Mouse (Mus musculus): ENCODE data around the gene Prph2. TPM values are rescaled to one million over a fixed set of nuclear protein-coding genes. Genes with fewer than 3 reads are reported as not detected.
A peak's percentile ranks its signal among the peaks of the same experiment; 100 is the strongest.

Prph2 gene
- polyA plus RNA-seq, 1 experiment, result 0.01 TPM

DNA sequence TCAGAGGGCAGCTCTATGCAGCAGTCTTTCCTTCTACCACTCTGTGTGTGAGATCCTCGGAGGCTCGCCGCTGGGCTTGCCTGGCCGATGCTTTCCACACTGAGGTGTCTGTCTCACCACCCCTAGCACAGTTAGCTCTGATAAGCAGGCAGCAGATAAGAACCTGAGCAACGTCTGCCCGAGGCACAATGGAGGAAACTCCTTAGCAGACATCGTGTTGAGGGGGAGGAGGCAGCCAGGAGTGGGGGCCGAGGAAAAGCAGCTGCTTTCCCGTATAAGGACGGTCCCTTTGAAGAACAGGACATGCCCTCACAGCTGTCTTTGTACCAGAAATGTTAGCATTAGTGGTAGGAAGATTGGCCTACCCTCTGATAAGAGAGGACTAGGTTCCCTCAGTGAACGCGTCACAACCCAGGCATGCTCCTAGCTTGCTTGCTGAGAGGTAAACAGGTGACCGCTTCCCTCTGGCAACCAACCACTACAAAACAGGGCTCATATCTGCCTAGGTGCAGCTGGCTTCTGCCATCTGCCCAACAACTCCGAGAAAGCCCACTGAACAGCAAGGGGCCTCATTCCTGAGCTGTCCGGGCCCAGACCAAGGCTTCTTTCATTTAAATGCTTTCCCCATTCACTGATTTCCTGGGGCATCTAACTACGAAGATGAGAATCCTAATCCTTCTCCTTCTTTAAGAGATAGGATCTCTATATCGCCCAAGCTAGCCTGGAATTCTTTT lies 24.2 kb upstream of the Prph2 start:
- peaks cover 3% of the 10 kb centered on the region for H3K79me3 ChIP-seq (ENCODE audit: low read depth)
- no peaks in the 10 kb centered on the region for H3K27me3 ChIP-seq (ENCODE audit: control insufficient read depth, insufficient read depth, insufficient read length)
- no peak overlapping the region for H3K4me3 ChIP-seq (ENCODE audit: insufficient read depth, poor library complexity, severe bottlenecking)
- H3K36me3 ChIP-seq (ENCODE audit: control insufficient read depth, insufficient read depth), result no peaks in the 10 kb centered on the region
- peaks cover 6% of the 10 kb centered on the region for H3K79me2 ChIP-seq (ENCODE audit: control insufficient read depth, insufficient read depth)
- H3ac ChIP-seq (ENCODE audit: control insufficient read depth, insufficient read length, low read depth), result no peak overlapping the region
- TF ChIP-seq MYOG (IDR thresholded peaks at IDR 0.05; ENCODE audit: control insufficient read depth, extremely low read depth, insufficient read length) (no peak), CTCF (IDR thresholded peaks at IDR 0.05; ENCODE audit: control insufficient read depth, insufficient read depth, insufficient read length) (no peak), CEBPB (IDR thresholded peaks at IDR 0.05; ENCODE audit: low read depth) (no peak), MYOD1 (IDR thresholded peaks at IDR 0.05; ENCODE audit: control insufficient read depth, insufficient read length, low read depth) (peak; percentile 11), USF1 (IDR thresholded peaks at IDR 0.05; ENCODE audit: low read depth) (no peak), FOSL1 (IDR thresholded peaks at IDR 0.05; ENCODE audit: insufficient read depth, low read length, poor library complexity, severe bottlenecking) (no peak), MAX (IDR thresholded peaks at IDR 0.05) (no peak)

DNA sequence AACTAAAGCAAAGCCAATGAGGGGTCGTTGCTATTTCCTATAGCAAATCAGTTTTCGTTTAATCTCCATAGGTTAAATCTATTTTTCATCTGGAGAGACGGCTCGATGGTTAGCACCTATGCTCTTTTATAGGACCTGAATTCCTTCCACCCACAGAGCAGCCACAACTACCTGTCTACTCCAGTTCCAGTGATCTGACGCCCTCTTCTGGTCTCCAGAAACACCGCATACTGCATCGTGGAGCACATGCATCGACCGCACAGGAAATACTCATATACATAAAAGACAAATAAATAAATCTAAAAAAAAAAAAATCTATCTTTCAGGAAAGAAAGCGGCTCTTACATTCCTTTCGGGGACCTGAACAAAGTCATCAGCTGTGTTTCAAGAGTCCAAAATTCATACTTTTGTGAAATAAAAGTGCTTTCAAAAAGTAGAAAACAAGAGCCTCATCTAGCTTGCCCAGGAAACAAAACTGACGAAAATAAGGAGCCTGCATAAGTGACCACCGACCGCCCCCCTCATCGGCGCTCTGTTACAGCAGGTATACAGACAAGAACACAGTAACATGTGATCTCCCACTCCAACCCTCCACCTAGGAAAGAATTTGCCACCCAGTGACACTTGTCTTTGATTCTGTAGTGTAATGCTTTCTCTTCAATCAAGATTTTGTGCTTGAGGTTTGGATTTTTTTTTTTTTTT lies 21.6 kb upstream of the Prph2 start:
- Histone ChIP-seq H3K79me3 (ENCODE audit: low read depth) (peaks cover 24% of the 10 kb centered on the region), H3K36me3 (ENCODE audit: control insufficient read depth, insufficient read depth) (peaks cover 4% of the 10 kb centered on the region), H3K4me3 (ENCODE audit: insufficient read depth, poor library complexity, severe bottlenecking) (peak overlapping the region; percentile 68), H3K27me3 (ENCODE audit: control insufficient read depth, insufficient read depth, insufficient read length) (no peaks in the 10 kb centered on the region), H3ac (ENCODE audit: control insufficient read depth, insufficient read length, low read depth) (no peak overlapping the region), H3K79me2 (ENCODE audit: control insufficient read depth, insufficient read depth) (peaks cover 32% of the 10 kb centered on the region)
- TF ChIP-seq CTCF (IDR thresholded peaks at IDR 0.05; ENCODE audit: control insufficient read depth, insufficient read depth, insufficient read length) (peak; percentile 59), FOSL1 (IDR thresholded peaks at IDR 0.05; ENCODE audit: insufficient read depth, low read length, poor library complexity, severe bottlenecking) (no peak), MAX (IDR thresholded peaks at IDR 0.05) (peak; percentile 63)

DNA sequence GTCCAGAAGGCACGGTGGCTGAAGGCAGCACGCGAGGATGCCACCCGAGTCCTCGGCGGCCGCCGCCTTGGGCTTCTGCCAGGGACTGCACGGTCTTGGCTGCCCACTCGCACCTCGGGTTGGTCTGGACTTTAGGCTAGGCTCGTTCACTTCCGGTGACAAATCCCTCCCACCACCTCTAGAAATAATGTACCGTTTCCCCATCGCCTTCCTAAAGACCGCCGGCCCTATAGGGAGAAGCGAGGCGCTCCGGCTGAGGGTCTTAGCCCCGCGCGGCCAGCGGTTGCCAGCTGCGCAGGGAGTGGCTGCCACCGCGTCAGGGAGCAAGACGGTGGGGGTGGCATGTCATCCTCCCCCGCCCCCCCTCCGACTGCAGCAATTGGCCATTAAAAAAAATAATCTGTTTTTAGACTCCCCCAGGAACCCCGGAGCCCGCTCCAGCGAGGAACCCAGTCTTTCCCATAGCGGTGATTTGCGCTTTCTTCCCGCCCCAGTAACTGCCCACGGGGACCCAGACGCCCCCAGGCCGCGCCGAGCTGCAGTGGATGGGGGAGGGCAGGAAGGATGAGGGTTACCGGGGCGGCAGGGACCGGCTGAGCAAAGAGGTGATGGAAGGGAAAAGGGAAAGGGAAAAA lies 20.7 kb upstream of the Prph2 start:
- peak overlapping the region; percentile 86 for H3ac ChIP-seq (ENCODE audit: control insufficient read depth, insufficient read length, low read depth)
- peaks cover 33% of the 10 kb centered on the region for H3K79me2 ChIP-seq (ENCODE audit: control insufficient read depth, insufficient read depth)
- peaks cover 4% of the 10 kb centered on the region for H3K36me3 ChIP-seq (ENCODE audit: control insufficient read depth, insufficient read depth)
- H3K79me3 ChIP-seq (ENCODE audit: low read depth), result peaks cover 24% of the 10 kb centered on the region
- TF ChIP-seq CTCF (IDR thresholded peaks at IDR 0.05; ENCODE audit: control insufficient read depth, insufficient read depth, insufficient read length) (no peak), CEBPB (IDR thresholded peaks at IDR 0.05; ENCODE audit: low read depth) (no peak), MAX (IDR thresholded peaks at IDR 0.05) (no peak), MYOD1 (IDR thresholded peaks at IDR 0.05; ENCODE audit: control insufficient read depth, insufficient read length, low read depth) (no peak), MYOG (IDR thresholded peaks at IDR 0.05; ENCODE audit: control insufficient read depth, extremely low read depth, insufficient read length) (no peak), FOSL1 (IDR thresholded peaks at IDR 0.05; ENCODE audit: insufficient read depth, low read length, poor library complexity, severe bottlenecking) (no peak), USF1 (IDR thresholded peaks at IDR 0.05; ENCODE audit: low read depth) (no peak)
- peak overlapping the region; percentile 68 for H3K4me3 ChIP-seq (ENCODE audit: insufficient read depth, poor library complexity, severe bottlenecking)
- no peaks in the 10 kb centered on the region for H3K27me3 ChIP-seq (ENCODE audit: control insufficient read depth, insufficient read depth, insufficient read length)

DNA sequence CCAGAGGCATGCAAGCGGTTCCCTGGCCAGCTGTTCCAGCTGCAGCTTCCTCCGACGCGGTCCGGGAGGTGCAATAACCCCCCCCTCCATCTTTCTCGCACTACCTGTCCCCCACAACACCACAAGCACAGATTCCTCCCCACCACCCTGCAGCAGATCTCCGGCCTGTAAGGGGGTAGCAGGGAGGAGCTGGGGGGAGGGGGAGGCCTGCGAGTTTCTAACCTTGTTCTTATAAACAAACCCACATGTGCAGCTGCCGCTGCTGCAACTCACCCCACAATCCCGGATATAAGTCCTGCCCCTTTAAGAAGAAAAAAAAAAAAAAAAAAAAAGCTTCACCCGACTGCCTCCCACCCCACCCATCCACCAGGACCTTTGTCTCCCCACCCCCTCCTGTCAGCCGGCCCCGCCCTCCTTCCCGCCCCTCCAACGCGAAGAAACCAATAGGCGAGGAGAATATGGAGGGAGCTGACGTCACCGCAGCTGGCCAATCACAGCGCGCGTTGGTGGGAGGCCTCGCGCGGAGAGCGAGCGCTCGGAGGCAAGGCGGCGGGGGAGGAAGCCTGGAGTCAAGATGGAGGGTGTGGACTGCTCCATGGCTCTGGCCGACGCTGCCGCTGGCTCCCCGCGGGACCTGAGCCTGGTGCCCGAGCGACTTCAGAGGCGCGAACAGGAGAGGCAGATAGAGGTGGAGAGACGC lies 20.0 kb upstream of the Prph2 start, which contains the start of gene Tbcc:
Gene Tbcc, plus strand, starts transcription at position 569 of the 700 bp plus-strand sequence.
- Histone ChIP-seq H3K79me2 (ENCODE audit: control insufficient read depth, insufficient read depth) (peaks cover 33% of the 10 kb centered on the region), H3K27me3 (ENCODE audit: control insufficient read depth, insufficient read depth, insufficient read length) (no peaks in the 10 kb centered on the region), H3K79me3 (ENCODE audit: low read depth) (peaks cover 24% of the 10 kb centered on the region), H3K36me3 (ENCODE audit: control insufficient read depth, insufficient read depth) (peaks cover 4% of the 10 kb centered on the region), H3ac (ENCODE audit: control insufficient read depth, insufficient read length, low read depth) (peak within 1 kb of the TSS; percentile 86), H3K4me3 (ENCODE audit: insufficient read depth, poor library complexity, severe bottlenecking) (peak within 1 kb of the TSS; percentile 82)
- TF ChIP-seq MAX (IDR thresholded peaks at IDR 0.05), result peak; percentile 52
- no peak for TF ChIP-seq MYOD1 (IDR thresholded peaks at IDR 0.05; ENCODE audit: control insufficient read depth, insufficient read length, low read depth)
- no peak for TF ChIP-seq CEBPB (IDR thresholded peaks at IDR 0.05; ENCODE audit: low read depth)
- TF ChIP-seq MYOG (IDR thresholded peaks at IDR 0.05; ENCODE audit: control insufficient read depth, extremely low read depth, insufficient read length), result no peak
- TF ChIP-seq FOSL1 (IDR thresholded peaks at IDR 0.05; ENCODE audit: insufficient read depth, low read length, poor library complexity, severe bottlenecking), result no peak

DNA sequence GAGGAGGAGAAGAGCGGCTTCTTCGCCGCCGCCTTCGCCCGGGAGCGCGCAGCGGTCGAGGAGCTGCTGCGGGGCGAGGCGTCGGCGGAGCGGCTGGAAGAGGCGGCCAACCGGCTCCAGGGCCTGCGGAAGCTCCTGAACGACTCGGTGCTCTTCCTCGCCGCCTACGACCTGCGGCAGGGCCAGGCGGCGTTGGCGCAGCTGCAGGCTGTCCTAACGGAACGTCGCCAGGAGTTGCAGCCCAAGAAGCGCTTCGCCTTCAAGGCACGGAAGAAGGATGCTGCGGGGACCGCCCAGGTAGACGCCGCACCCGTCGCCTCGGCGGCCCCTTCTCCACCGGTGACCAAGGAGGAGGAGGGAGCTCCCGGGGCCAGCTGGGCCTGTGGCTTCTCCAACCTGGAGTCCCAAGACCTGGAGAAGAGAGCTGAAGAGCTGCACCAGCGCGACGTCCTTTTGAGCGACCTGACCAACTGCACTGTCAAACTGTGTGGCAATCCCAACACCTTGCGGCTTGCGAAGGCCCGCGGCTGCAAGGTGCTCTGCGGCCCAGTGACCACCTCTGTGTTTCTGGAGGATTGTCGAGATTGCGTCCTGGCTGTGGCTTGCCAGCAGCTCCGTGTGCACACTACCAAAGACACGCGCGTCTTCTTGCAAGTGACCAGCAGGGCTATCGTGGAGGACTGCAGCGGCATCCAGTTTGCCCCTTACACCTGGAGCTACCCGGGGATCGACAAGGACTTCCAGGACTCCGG lies 19.2 kb upstream of the Prph2 start:
- Histone ChIP-seq H3K27me3 (ENCODE audit: control insufficient read depth, insufficient read depth, insufficient read length) (no peaks in the 10 kb centered on the region), H3K36me3 (ENCODE audit: control insufficient read depth, insufficient read depth) (peaks cover 4% of the 10 kb centered on the region), H3K79me2 (ENCODE audit: control insufficient read depth, insufficient read depth) (peaks cover 33% of the 10 kb centered on the region), H3K79me3 (ENCODE audit: low read depth) (peaks cover 24% of the 10 kb centered on the region), H3ac (ENCODE audit: control insufficient read depth, insufficient read length, low read depth) (peak overlapping the region; percentile 79), H3K4me3 (ENCODE audit: insufficient read depth, poor library complexity, severe bottlenecking) (peak overlapping the region; percentile 82)
- no peak for TF ChIP-seq FOSL1 (IDR thresholded peaks at IDR 0.05; ENCODE audit: insufficient read depth, low read length, poor library complexity, severe bottlenecking)
- TF ChIP-seq CTCF (IDR thresholded peaks at IDR 0.05; ENCODE audit: control insufficient read depth, insufficient read depth, insufficient read length), result no peak
- no peak for TF ChIP-seq CEBPB (IDR thresholded peaks at IDR 0.05; ENCODE audit: low read depth)
- TF ChIP-seq USF1 (IDR thresholded peaks at IDR 0.05; ENCODE audit: low read depth), result no peak
- no peak for TF ChIP-seq MYOG (IDR thresholded peaks at IDR 0.05; ENCODE audit: control insufficient read depth, extremely low read depth, insufficient read length)
- no peak for TF ChIP-seq MAX (IDR thresholded peaks at IDR 0.05)
- no peak for TF ChIP-seq MYOD1 (IDR thresholded peaks at IDR 0.05; ENCODE audit: control insufficient read depth, insufficient read length, low read depth)
